Mouse (Mus musculus): ENCODE measurements around the gene Zfp2. TPM values are rescaled to one million over a fixed set of nuclear protein-coding genes. Genes with fewer than 3 reads are reported as not detected.

Gene Zfp2
- polyA plus RNA-seq, 1 experiment from 2014 or later = 6.9 TPM

Other genes starting within 250 kb of the Zfp2 start
- gene Zfp354c, start 88.4 kb downstream of the Zfp2 start, polyA plus RNA-seq (2015; fragmentation: Nextera tagmentation; extraction: Ambion mirVana) = 9.6 and 11.4 TPM in 2 replicates
- 0.35 and 0.72 TPM in 2 replicates for gene Zfp879, start 74.6 kb downstream of the Zfp2 start, polyA plus RNA-seq (2015; fragmentation: Nextera tagmentation; extraction: Ambion mirVana)
- gene Grm6, start 65.5 kb downstream of the Zfp2 start, polyA plus RNA-seq (2015; fragmentation: Nextera tagmentation; extraction: Ambion mirVana) = not detected in 2 replicates
- 2.4 and 2.5 TPM in 2 replicates for gene Zfp454, start 28.5 kb downstream of the Zfp2 start, polyA plus RNA-seq (2015; fragmentation: Nextera tagmentation; extraction: Ambion mirVana)
- 0.81 and 1.1 TPM in 2 replicates for gene Zfp354b, start 15.5 kb upstream of the Zfp2 start, polyA plus RNA-seq (2015; fragmentation: Nextera tagmentation; extraction: Ambion mirVana)
- not detected in 2 replicates for gene 4933414I15Rik, start 27.6 kb upstream of the Zfp2 start, polyA plus RNA-seq (2015; fragmentation: Nextera tagmentation; extraction: Ambion mirVana)
- not detected in 2 replicates for gene Prop1, start 37.6 kb upstream of the Zfp2 start, polyA plus RNA-seq (2015; fragmentation: Nextera tagmentation; extraction: Ambion mirVana)
- not detected in 2 replicates for gene Olfr1378, start 50.4 kb upstream of the Zfp2 start, polyA plus RNA-seq (2015; fragmentation: Nextera tagmentation; extraction: Ambion mirVana)
- not detected in 2 replicates for gene Olfr1377, start 65.8 kb upstream of the Zfp2 start, polyA plus RNA-seq (2015; fragmentation: Nextera tagmentation; extraction: Ambion mirVana)
- not detected in 2 replicates for gene Olfr51, start 87.4 kb upstream of the Zfp2 start, polyA plus RNA-seq (2015; fragmentation: Nextera tagmentation; extraction: Ambion mirVana)
- gene Olfr54, start 98.1 kb upstream of the Zfp2 start, polyA plus RNA-seq (2015; fragmentation: Nextera tagmentation; extraction: Ambion mirVana) = not detected in 2 replicates
- gene Olfr1375, start 131.9 kb upstream of the Zfp2 start, polyA plus RNA-seq (2015; fragmentation: Nextera tagmentation; extraction: Ambion mirVana) = not detected in 2 replicates
- 5.4 and 5.7 TPM in 2 replicates for gene Zfp354a, start 143.1 kb upstream of the Zfp2 start, polyA plus RNA-seq (2015; fragmentation: Nextera tagmentation; extraction: Ambion mirVana)

Measured in heart, embryonic 16.5 days (tissue).